Mouse (Mus musculus) central nervous system, embryonic 11.5 days (tissue): ENCODE data around the gene Slc4a11. TPM values are rescaled to one million over a fixed set of nuclear protein-coding genes. Genes with fewer than 3 reads are reported as not detected.

ENCODE experiments used
- polyA plus RNA-seq: library from polyadenylated mRNA; depleted of rRNA; stranded (reverse); fragments of >200 nt; gene quantifications from 2 replicates; pipeline ENCODE4 v1.2.3, GENCODE M21; 2012; rRNA removed

Slc4a11 gene
- polyA plus RNA-seq: 1.1 and 1.2 TPM in 2 replicates

GRCm38 (mm10) chr2:130697153-130697810 is at the start of gene Slc4a11:
Slc4a11 (minus strand) TSS chr2:130697519.

DNA sequence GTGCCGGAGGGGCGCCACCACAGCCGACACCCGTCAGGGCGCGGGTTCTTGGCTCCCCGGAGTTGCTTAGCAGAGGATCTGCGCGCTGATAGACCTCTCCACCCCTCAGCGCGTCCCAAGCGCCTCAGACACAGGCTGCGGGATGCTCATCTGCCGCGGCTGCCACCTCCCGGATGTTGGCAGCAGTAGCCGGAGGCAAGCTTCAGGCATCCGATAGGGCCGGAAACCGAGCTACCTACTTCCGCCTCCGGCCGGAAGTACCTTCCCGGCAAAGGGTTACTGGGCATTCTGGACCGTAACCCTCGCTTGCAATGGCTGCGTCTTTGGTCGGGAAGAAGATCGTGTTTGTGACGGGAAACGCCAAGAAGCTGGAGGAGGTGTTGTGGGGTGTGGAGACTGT is 29.8 kb downstream of the Slc4a11 start, which contains the start of gene Itpa:
Itpa (plus strand) TSS at position 52 of the 400 bp plus-strand sequence.

GRCm38 (mm10) chr2:130664102-130664701 is 33.1 kb downstream of the Slc4a11 start, which contains the start of gene Ddrgk1:
Ddrgk1 (minus strand) TSS chr2:130664659.

GRCm38 (mm10) chr2:130642684-130643369 is 54.5 kb downstream of the Slc4a11 start, which contains the start of gene Lzts3:
Lzts3 (minus strand) TSS chr2:130642803.

Other genes starting within 250 kb of the Slc4a11 start
- gene Ptpra, start 247.2 kb downstream of the Slc4a11 start, polyA plus RNA-seq: 68.9 and 84.4 TPM in 2 replicates
- gene Mrps26, start 133.8 kb downstream of the Slc4a11 start, polyA plus RNA-seq: 51.8 and 67.0 TPM in 2 replicates
- 0.11 TPM in 1 of 2 replicates, not detected in the other for gene Oxt, start 121.3 kb downstream of the Slc4a11 start, polyA plus RNA-seq
- gene Avp, start 115.0 kb downstream of the Slc4a11 start, polyA plus RNA-seq: 0.10 TPM in 1 of 2 replicates, not detected in the other
- gene Fastkd5, start 67.5 kb downstream of the Slc4a11 start, polyA plus RNA-seq: 5.7 and 8.3 TPM in 2 replicates
- 7.8 and 12.2 TPM in 2 replicates for gene Ubox5, start 67.5 kb downstream of the Slc4a11 start, polyA plus RNA-seq
- 10.5 and 17.1 TPM in 2 replicates for gene Lzts3, start 54.7 kb downstream of the Slc4a11 start, polyA plus RNA-seq
- 46.3 and 135 TPM in 2 replicates for gene Ddrgk1, start 32.9 kb downstream of the Slc4a11 start, polyA plus RNA-seq
- 95.7 and 115 TPM in 2 replicates for gene Itpa, start 29.9 kb downstream of the Slc4a11 start, polyA plus RNA-seq
- gene 4930402H24Rik, start 208.9 kb upstream of the Slc4a11 start, polyA plus RNA-seq: 32.0 and 35.3 TPM in 2 replicates
- gene Atrn, start 209.0 kb upstream of the Slc4a11 start, polyA plus RNA-seq: 11.5 and 16.2 TPM in 2 replicates